Mouse (Mus musculus): ENCODE measurements around the gene Gstt1. TPM values are rescaled to one million over a fixed set of nuclear protein-coding genes. Genes with fewer than 3 reads are reported as not detected.
"Not testable (repeated sequence)": the region's sequence is repeated elsewhere in the genome, so short reads cannot be mapped to it uniquely, and the experiment has no call there.

Gene Gstt1
- total RNA-seq (2021), result 69.1 and 93.9 TPM in 2 replicates
- long read RNA-seq, experiment 1, transcript Gstt1-201 (5 exons, 1,037 nt), result major isoform, 56 of 63 reads
- long read RNA-seq, experiment 1, partial matches to known transcripts, result 0 of 63 reads
- long read RNA-seq, experiment 1, other reads (novel, unspliced or antisense), result 7 of 63 reads
- long read RNA-seq, experiment 2, transcript Gstt1-201 (5 exons, 1,037 nt), result major isoform, 70 of 82 reads
- long read RNA-seq, experiment 2, partial matches to known transcripts, result 8 of 82 reads
- long read RNA-seq, experiment 2, other reads (novel, unspliced or antisense), result 4 of 82 reads

DNA sequence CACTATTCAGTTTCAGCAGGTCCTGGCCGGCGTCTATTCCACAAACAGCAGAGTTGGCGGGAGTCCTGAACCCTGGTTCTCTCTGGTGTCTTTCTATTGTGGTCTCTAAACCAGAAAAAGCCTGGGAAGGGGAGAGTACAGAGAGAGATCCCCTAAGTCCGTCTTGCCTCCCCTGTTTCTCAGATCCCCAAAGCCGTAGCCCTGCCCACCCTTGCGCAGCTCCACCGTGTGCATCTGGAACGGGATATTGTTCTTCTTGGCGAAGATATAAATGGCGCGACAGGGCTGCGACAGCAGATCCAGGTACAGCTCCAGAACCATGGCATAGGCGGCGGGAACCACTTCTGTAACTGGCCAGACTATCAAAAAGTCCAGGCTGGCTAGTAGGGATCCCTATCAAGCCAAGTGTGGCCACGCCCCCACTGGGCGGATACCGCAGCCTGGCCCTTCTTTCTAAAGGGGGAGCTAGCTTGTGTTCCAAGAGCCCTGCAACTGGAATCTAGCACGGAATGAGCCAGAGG, at the start of gene Gstt1:
Gstt1 (minus strand) TSS at position 409 of the 521 bp plus-strand sequence.
- DNase-seq, result peak; percentile 79

DNA sequence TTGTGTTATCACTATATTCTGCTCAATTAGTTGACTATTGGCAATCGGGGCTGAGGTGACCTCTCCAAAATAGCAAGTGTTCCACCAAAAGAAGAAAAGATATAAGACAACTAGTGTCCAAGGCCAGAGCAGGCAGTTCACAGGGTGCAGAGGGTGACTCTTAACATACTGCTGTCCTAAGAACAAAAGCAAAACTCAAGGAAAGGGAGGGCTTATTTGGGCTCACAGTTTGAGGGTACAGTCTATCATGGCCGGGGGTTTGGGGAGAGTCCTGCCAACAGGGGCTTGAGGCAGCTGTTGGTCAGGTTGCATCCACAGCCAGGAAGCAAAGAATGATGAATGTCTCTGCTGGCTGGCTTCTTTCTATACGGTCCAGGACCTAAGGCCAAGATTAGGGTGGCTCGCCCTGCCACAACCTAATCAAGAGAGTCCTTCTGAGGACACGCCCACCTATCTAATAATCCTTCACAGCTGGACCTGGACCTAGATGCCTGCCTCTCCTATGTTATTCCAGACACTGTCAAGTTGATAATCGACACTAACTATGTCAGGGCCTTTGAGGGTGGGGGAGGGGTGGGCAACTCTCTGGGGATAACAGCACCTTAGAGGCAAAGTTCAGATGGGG, 47.0 kb upstream of the Gstt1 start:
- no peak for DNase-seq

- no peak for DNase-seq
Observed at GRCm38 (mm10) chr10:75844800-75845199, 46.4 kb upstream of the Gstt1 start.

- DNase-seq, result not testable (repeated sequence)
Observed at GRCm38 (mm10) chr10:75843898-75844297, 45.5 kb upstream of the Gstt1 start.

GRCm38 (mm10) chr10:75839092-75839491, 40.7 kb upstream of the Gstt1 start:
- DNase-seq, result no peak

DNA sequence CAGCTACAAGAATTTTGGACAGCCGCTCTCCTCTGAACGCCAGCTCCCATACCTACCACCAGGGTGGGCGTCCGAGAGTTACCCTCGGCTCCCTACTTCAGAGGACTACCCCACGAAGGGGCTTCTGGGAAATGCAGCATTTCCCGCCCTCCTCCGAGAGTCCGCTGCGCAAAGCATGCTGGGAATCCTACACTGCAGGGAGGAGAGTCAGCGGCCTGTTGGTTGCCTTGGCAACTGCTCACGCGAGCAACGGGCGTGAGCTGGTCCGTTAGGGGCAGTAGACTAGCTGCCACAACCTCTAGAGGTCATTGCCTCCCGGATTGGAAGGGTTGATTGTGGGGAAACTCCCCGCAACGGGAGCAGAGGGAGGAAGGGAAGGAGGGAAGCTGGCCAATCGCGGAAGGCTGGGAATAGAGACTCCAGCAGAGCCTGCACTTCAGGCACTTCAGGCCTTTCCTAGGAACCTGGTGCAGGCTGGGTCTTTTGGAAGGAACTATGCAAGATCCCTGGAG, 38.9 kb upstream of the Gstt1 start, which contains the start of gene Gstt2:
Gstt2 (minus strand) TSS at position 177 of the 512 bp plus-strand sequence.
- DNase-seq, result peak; percentile 96

DNA sequence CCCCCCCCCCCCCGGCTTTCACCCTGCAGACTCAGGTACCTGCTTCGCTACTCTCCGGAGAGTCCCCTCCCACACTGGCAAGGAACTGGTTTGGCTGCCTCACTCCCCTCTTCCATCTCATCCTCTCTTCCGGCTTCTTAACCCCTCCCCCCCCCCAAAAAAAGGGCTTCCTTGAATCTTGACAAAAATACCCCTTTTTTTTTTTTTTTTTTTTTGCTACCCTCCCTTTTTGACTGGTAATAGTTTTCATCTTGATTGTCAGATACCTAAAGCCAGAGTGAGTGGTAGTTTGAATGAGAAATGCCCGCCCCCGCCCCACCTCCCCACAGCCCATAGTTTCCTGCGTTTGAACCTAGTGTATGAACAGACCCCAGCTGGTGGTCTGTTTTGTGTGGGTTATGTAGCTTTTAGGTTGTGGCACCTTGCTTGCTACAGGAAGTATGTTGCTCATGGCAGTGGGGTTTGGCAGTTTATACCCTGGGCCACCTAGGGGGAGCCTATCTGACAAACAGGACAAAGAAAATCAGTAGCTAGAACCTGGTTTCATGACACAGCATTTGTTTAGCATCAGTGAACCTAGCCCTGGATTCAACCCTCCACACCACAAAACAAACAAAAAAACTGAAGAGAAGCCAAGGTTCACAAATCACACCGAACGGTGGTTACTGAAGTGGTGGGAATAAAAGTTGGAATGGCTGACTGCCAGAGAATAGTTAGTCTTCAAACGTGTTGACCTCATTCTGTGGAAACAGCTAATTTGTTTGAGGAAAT, 37.6 kb upstream of the Gstt1 start:
- no peak for DNase-seq

DNA sequence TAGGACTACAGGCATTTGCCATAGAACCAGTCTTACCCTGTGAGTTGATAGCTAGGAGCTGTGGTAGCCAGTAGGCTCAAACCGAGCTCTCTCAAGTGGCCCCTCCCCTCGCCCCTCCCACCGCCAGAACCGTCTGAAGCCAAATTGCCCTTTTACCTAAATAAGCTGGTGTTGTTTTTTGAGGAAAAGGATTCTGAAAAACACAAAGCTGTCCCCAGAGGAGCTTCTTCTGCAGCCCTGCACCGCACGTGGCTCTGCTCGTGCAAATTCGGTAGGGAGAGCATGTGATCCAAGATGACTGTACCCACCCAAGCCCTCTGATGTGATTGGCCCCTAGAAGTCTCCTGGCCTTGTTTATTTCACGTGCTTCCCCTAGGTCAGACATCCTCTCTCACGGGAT, 36.9 kb upstream of the Gstt1 start:
- peak; percentile 85 for DNase-seq

- DNase-seq, result no peak
Observed at GRCm38 (mm10) chr10:75834721-75835120, 36.3 kb upstream of the Gstt1 start.

- DNase-seq, result peak; percentile 89
Observed at GRCm38 (mm10) chr10:75834250-75834649, 35.9 kb upstream of the Gstt1 start.

DNA sequence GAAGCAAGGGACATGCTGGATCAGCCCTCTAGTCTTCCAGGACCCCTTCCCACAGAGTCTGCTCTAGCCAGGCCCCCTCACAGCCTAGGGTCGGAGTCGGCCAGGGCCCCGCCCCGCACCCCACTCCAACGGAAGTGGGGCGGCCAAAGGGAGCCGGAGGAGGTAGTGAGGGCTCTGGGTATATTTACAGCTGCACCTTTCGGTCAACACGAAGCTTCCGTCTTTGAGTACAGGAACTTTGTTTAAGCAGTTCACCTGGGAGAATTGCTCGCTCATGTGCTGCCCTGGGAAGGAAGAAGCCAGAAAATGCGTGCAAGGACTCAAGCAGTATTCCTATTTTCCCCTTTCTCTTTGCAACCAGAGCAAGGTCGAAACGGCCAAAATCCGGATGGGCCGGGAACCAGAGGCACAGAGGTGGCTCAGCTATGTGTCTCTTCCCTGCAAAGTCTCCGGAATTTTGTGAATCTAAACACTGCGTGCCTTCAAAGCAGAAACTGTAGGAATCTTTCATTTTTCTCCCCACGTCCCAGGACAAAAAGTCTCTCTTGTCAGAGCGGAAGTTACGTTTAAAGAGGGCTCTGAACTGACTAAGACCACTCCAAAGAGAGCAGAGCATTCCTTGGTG, 35.2 kb upstream of the Gstt1 start:
- DNase-seq, result peak; percentile 53

GRCm38 (mm10) chr10:75832272-75832895, 34.0 kb upstream of the Gstt1 start:
- DNase-seq, result peak; percentile 87

- no peak for DNase-seq
Observed at GRCm38 (mm10) chr10:75830275-75830670, 31.9 kb upstream of the Gstt1 start.

DNA sequence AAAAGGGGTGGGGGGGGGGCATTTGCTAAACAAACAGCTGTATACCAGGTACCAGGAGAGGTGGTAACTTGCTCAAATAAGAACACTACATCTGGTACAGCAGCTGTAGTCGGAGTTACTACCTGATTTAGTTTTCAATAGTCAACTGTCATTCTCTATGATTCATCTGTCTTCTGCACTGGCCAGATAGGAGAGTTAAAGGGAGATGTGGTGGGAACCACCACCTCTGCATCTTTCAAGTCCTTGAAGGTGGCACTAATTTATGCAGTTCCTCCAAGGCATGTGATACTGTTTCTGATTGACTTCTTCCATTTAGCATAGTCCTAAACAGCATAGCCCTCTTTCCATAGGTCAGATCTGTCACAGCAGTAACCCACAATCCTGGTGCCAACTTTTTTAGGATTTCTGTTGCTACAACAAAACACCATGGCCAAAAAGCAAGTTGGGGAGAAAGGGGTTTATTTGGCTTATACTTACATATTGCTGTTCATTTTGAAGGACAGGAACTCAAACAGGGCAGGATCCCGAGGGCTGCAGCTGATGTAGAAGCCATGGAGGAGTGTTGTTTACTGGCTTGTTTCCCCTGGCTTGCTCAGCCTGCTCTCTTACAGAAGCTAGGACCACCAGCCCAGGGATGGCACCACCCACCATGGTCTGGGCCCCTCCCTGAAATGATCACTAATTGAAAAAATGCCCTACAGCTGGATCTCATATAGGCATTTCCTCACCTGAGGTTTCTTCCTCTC, 31.3 kb upstream of the Gstt1 start:
- no peak for DNase-seq

- DNase-seq, result peak; percentile 71
Observed at GRCm38 (mm10) chr10:75828500-75828931, 30.1 kb upstream of the Gstt1 start.

- peak; percentile 87 for DNase-seq
Observed at GRCm38 (mm10) chr10:75827668-75828360, 29.4 kb upstream of the Gstt1 start.

DNA sequence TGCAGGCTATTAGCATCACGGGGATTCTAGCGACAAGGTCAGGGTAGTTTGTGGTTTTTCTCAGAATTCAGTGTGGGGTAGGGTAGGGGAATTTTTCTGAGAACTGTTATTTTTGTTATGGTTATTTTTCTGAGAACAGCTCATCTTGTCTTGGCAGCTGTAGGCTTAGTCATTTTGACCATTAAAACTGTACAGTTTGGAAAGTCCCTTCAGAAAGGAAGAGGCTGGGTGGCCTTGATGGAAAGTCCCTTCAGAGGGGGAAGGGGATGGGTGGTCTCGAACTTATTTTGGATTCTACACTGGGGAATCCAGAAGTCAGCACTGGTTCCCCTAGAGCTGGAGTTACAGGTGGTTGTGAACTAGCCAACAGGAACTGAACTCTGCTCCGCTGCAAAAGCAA, 26.1 kb upstream of the Gstt1 start:
- no peak for DNase-seq

DNA sequence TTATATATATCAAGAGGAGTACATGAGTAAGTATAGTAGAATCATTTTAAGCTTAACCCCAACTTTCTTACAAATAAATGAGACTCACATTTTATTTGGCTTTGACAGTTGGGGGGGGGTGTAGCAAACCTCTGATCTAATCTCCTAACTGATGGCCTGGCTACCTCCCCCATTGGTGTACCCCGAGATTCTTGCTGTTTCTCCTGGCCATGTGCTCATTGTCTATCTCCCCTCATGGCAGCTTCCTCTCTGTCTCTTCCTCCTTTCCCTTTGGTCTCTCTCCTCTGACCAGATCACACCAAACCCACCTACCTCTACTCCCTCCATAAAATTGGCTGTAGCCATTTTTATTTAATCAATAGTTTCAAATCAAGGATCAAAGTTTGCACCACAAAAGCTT, 25.4 kb upstream of the Gstt1 start:
- DNase-seq, result no peak

GRCm38 (mm10) chr10:75822443-75822842, 24.1 kb upstream of the Gstt1 start, which contains the start of gene Gstt4:
Gene Gstt4, minus strand, starts transcription at chr10:75822543.
- DNase-seq, result no peak

GRCm38 (mm10) chr10:75819882-75820281, 21.5 kb upstream of the Gstt1 start:
- no peak for DNase-seq

Data from adrenal gland, postnatal 14 days (tissue).